Mouse (Mus musculus): ENCODE data around the gene Uhmk1. TPM values are rescaled to one million over a fixed set of nuclear protein-coding genes. Genes with fewer than 3 reads are reported as not detected.

Gene Uhmk1
- polyA plus RNA-seq, 1 experiment: 6.3 TPM

DNA sequence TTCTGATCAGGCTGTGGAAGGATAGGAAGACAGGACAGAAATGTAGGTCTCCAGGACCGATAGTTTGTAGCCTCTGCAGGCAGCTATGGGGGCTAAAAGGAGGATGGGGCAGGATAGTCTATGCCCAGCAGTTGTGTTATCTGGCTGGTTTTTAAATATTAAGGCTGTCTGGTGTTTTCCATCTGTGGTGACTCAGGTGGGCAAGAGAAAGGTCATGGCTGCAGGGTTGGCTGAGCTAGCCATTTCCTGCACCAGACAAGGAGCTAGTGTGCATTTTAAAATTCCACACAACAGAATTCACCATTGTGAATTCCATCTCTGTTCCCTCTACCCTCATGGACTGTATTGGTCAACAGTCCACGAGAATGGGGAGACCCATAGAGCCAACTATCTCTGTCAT lies 8.1 kb upstream of the Uhmk1 start:
- TF ChIP-seq SRF (IDR thresholded peaks at IDR 0.05; ENCODE audit: control insufficient read depth, insufficient read length, low read depth) (no peak), MYOG (IDR thresholded peaks at IDR 0.05; ENCODE audit: control insufficient read depth in 1 of 3, insufficient read depth in 1 of 3, insufficient read length in 2 of 3, low read depth in 2 of 3) (no peak), USF1 (IDR thresholded peaks at IDR 0.05; ENCODE audit: low read depth) (no peak), MAX (IDR thresholded peaks at IDR 0.05; ENCODE audit: low read depth) (no peak), CEBPB (IDR thresholded peaks at IDR 0.05; ENCODE audit: insufficient read depth, poor library complexity, severe bottlenecking) (no peak), E2F4 (IDR thresholded peaks at IDR 0.05; ENCODE audit: insufficient read depth) (no peak), POLR2A (IDR thresholded peaks at IDR 0.05; ENCODE audit: insufficient read length, low read depth) (no peak), REST (IDR thresholded peaks at IDR 0.05; ENCODE audit: insufficient read depth, insufficient read length) (no peak), POLR2AphosphoS2 (IDR thresholded peaks at IDR 0.05; ENCODE audit: insufficient read length, low read depth) (no peak), MYOD1 (IDR thresholded peaks at IDR 0.05; ENCODE audit: control insufficient read depth in 1 of 3, insufficient read length in 2 of 3, low read depth in 2 of 3) (no peak), TCF3 (IDR thresholded peaks at IDR 0.05; ENCODE audit: insufficient read length, low read depth) (no peak)
- H3K4me3 ChIP-seq: no peak overlapping the region
- H3ac ChIP-seq (ENCODE audit: control insufficient read depth, insufficient read length): no peak overlapping the region
- no peaks in the 10 kb centered on the region for H3K36me3 ChIP-seq (ENCODE audit: control insufficient read depth, insufficient read depth)
- no peaks in the 10 kb centered on the region for H3K27me3 ChIP-seq (ENCODE audit: control insufficient read depth, insufficient read depth, insufficient read length)
- H3K79me2 ChIP-seq (ENCODE audit: control insufficient read depth, insufficient read depth): no peaks in the 10 kb centered on the region
- no peak overlapping the region for H3K4me2 ChIP-seq (ENCODE audit: low read depth)

- H3K27me3 ChIP-seq (ENCODE audit: control insufficient read depth, insufficient read depth, insufficient read length): no peaks in the 10 kb centered on the region
- no peak overlapping the region for H3ac ChIP-seq (ENCODE audit: control insufficient read depth, insufficient read length)
- H3K79me2 ChIP-seq (ENCODE audit: control insufficient read depth, insufficient read depth): peaks cover 3% of the 10 kb centered on the region
- H3K4me2 ChIP-seq (ENCODE audit: low read depth): no peak overlapping the region
- H3K4me3 ChIP-seq: no peak overlapping the region
- no peaks in the 10 kb centered on the region for H3K36me3 ChIP-seq (ENCODE audit: control insufficient read depth, insufficient read depth)
- TF ChIP-seq E2F4 (IDR thresholded peaks at IDR 0.05; ENCODE audit: insufficient read depth) (no peak), POLR2AphosphoS2 (IDR thresholded peaks at IDR 0.05; ENCODE audit: insufficient read length, low read depth) (no peak), SRF (IDR thresholded peaks at IDR 0.05; ENCODE audit: control insufficient read depth, insufficient read length, low read depth) (no peak), TCF12 (IDR thresholded peaks at IDR 0.05; ENCODE audit: insufficient read depth, poor library complexity, severe bottlenecking) (no peak), USF1 (IDR thresholded peaks at IDR 0.05; ENCODE audit: low read depth) (no peak), MAX (IDR thresholded peaks at IDR 0.05; ENCODE audit: low read depth) (no peak), CEBPB (IDR thresholded peaks at IDR 0.05; ENCODE audit: insufficient read depth, poor library complexity, severe bottlenecking) (no peak)
Measured at GRCm38 (mm10) chr1:170220351-170220750, 5.2 kb upstream of the Uhmk1 start.

DNA sequence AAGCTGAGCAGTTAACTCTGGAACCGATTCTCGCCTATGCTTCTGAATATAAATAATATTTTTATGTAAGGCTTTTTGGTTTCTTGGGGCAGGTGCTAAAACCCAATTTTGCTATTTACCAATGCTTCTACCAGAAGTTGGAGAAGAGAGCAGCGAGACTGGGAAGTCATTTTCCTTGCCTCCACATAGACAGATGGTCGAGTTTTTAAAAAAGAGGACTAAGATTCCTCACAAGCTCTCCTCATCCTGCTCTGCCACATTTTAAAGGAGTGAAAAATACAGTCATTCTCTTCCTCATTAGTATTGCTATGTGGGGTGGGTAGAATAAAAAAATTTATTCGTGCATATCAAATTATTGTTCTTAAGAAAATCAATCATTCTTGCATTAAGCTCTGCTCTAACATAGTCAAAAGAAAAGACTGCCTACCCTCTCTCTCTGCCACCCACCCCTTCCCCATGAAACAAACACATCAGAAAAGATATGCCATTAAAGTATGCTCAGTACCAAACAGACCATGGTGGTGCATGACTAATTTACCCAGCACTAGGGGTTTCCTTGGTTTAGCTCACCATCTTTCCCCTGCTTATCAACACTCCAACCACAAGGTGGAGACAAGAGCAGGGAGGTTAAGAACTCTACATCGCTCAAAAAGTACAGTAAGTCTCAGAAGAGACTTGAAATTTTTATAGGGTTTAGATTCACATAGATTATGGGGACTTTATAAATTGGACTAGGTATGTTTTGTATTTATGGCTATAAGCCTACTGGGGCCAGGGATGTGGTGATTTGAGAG lies 3.1 kb upstream of the Uhmk1 start:
- TF ChIP-seq MAX (IDR thresholded peaks at IDR 0.05; ENCODE audit: low read depth) (no peak), TCF12 (IDR thresholded peaks at IDR 0.05; ENCODE audit: insufficient read depth, poor library complexity, severe bottlenecking) (no peak), POLR2AphosphoS2 (IDR thresholded peaks at IDR 0.05; ENCODE audit: insufficient read length, low read depth) (no peak), CEBPB (IDR thresholded peaks at IDR 0.05; ENCODE audit: insufficient read depth, poor library complexity, severe bottlenecking) (no peak), MYOD1 (IDR thresholded peaks at IDR 0.05; ENCODE audit: control insufficient read depth in 1 of 3, insufficient read length in 2 of 3, low read depth in 2 of 3) (no peak)

GRCm38 (mm10) chr1:170215590-170215989 lies 393 bp upstream of the Uhmk1 start:
- H3K27me3 ChIP-seq (ENCODE audit: control insufficient read depth, insufficient read depth, insufficient read length): no peaks in the 10 kb centered on the region
- H3K4me3 ChIP-seq: peak overlapping the region; percentile 36
- no peaks in the 10 kb centered on the region for H3K36me3 ChIP-seq (ENCODE audit: control insufficient read depth, insufficient read depth)
- peak overlapping the region; percentile 67 for H3K4me2 ChIP-seq (ENCODE audit: low read depth)
- H3K79me2 ChIP-seq (ENCODE audit: control insufficient read depth, insufficient read depth): peaks cover 29% of the 10 kb centered on the region
- TF ChIP-seq REST (IDR thresholded peaks at IDR 0.05; ENCODE audit: insufficient read depth, insufficient read length) (no peak), TCF3 (IDR thresholded peaks at IDR 0.05; ENCODE audit: insufficient read length, low read depth) (no peak), SRF (IDR thresholded peaks at IDR 0.05; ENCODE audit: control insufficient read depth, insufficient read length, low read depth) (no peak), MYOG (IDR thresholded peaks at IDR 0.05; ENCODE audit: control insufficient read depth in 1 of 3, insufficient read depth in 1 of 3, insufficient read length in 2 of 3, low read depth in 2 of 3) (no peak), MYOD1 (IDR thresholded peaks at IDR 0.05; ENCODE audit: control insufficient read depth in 1 of 3, insufficient read length in 2 of 3, low read depth in 2 of 3) (no peak), POLR2AphosphoS2 (IDR thresholded peaks at IDR 0.05; ENCODE audit: insufficient read length, low read depth) (no peak), USF1 (IDR thresholded peaks at IDR 0.05; ENCODE audit: low read depth) (no peak), E2F4 (IDR thresholded peaks at IDR 0.05; ENCODE audit: insufficient read depth) (no peak), TCF12 (IDR thresholded peaks at IDR 0.05; ENCODE audit: insufficient read depth, poor library complexity, severe bottlenecking) (no peak), CEBPB (IDR thresholded peaks at IDR 0.05; ENCODE audit: insufficient read depth, poor library complexity, severe bottlenecking) (no peak), MAX (IDR thresholded peaks at IDR 0.05; ENCODE audit: low read depth) (no peak), POLR2A (IDR thresholded peaks at IDR 0.05; ENCODE audit: insufficient read length, low read depth) (no peak)
- peak overlapping the region; percentile 82 for H3ac ChIP-seq (ENCODE audit: control insufficient read depth, insufficient read length)

More for the DNA sequence above, 3.1 kb upstream of the Uhmk1 start:
- no peak overlapping the region for H3K4me3 ChIP-seq
- H3K79me2 ChIP-seq (ENCODE audit: control insufficient read depth, insufficient read depth): peaks cover 18% of the 10 kb centered on the region
- no peaks in the 10 kb centered on the region for H3K36me3 ChIP-seq (ENCODE audit: control insufficient read depth, insufficient read depth)
- no peaks in the 10 kb centered on the region for H3K27me3 ChIP-seq (ENCODE audit: control insufficient read depth, insufficient read depth, insufficient read length)
- no peak overlapping the region for H3ac ChIP-seq (ENCODE audit: control insufficient read depth, insufficient read length)
- no peak overlapping the region for H3K4me2 ChIP-seq (ENCODE audit: low read depth)

GRCm38 (mm10) chr1:170214383-170214756 lies 827 bp downstream of the Uhmk1 start:
- H3K4me3 ChIP-seq: peak overlapping the region; percentile 36
- peak overlapping the region; percentile 64 for H3K4me2 ChIP-seq (ENCODE audit: low read depth)
- H3K36me3 ChIP-seq (ENCODE audit: control insufficient read depth, insufficient read depth): peaks cover 3% of the 10 kb centered on the region
- TF ChIP-seq TCF12 (IDR thresholded peaks at IDR 0.05; ENCODE audit: insufficient read depth, poor library complexity, severe bottlenecking): no peak
- no peak for TF ChIP-seq USF1 (IDR thresholded peaks at IDR 0.05; ENCODE audit: low read depth)
- TF ChIP-seq POLR2A (IDR thresholded peaks at IDR 0.05; ENCODE audit: insufficient read length, low read depth): no peak
- no peak for TF ChIP-seq MAX (IDR thresholded peaks at IDR 0.05; ENCODE audit: low read depth)
- TF ChIP-seq MYOG (IDR thresholded peaks at IDR 0.05; ENCODE audit: control insufficient read depth in 1 of 3, insufficient read depth in 1 of 3, insufficient read length in 2 of 3, low read depth in 2 of 3): no peak
- no peak for TF ChIP-seq E2F4 (IDR thresholded peaks at IDR 0.05; ENCODE audit: insufficient read depth)
- no peak for TF ChIP-seq POLR2AphosphoS2 (IDR thresholded peaks at IDR 0.05; ENCODE audit: insufficient read length, low read depth)
- no peak for TF ChIP-seq TCF3 (IDR thresholded peaks at IDR 0.05; ENCODE audit: insufficient read length, low read depth)
- TF ChIP-seq MYOD1 (IDR thresholded peaks at IDR 0.05; ENCODE audit: control insufficient read depth in 1 of 3, insufficient read length in 2 of 3, low read depth in 2 of 3): no peak
- peaks cover 33% of the 10 kb centered on the region for H3K79me2 ChIP-seq (ENCODE audit: control insufficient read depth, insufficient read depth)
- no peaks in the 10 kb centered on the region for H3K27me3 ChIP-seq (ENCODE audit: control insufficient read depth, insufficient read depth, insufficient read length)
- H3ac ChIP-seq (ENCODE audit: control insufficient read depth, insufficient read length): peak overlapping the region; percentile 82
